Mouse (Mus musculus) heart, embryonic 16.5 days (tissue): ENCODE data around the gene Rps26. TPM values are rescaled to one million over a fixed set of nuclear protein-coding genes. Genes with fewer than 3 reads are reported as not detected.
"Not testable (repeated sequence)": the region's sequence is repeated elsewhere in the genome, so short reads cannot be mapped to it uniquely, and the experiment has no call there.

Experiments used
- ATAC-seq: fragments of 200-750 bp; cut with Nextera tagmentation; replicated peaks from 2 replicates; pipeline ENCODE4 v1.8.0; 2017; ENCODE audit warnings: moderate number of reproducible peaks; ENCODE audit not compliant: insufficient read depth, low FRiP score; ENCODE audit errors: extremely low read depth
- H3K27ac ChIP-seq: fragments of 300-500 bp; sonication (generic); 2 replicates; pipeline ENCODE4 v1.5.1; 2014; ENCODE audit warnings: mild to moderate bottlenecking, low read length, control low read depth, moderate library complexity
- H3K27me3 ChIP-seq: fragments of 300-500 bp; sonication (generic); 2 replicates; pipeline ENCODE4 v1.6.1; 2014; ENCODE audit warnings: low read length, mixed read lengths; ENCODE audit not compliant: control insufficient read depth, insufficient read depth
- H3K36me3 ChIP-seq: fragments of 300-500 bp; sonication (generic); 2 replicates; pipeline ENCODE4 v1.6.1; 2014; ENCODE audit not compliant: control insufficient read depth, insufficient read depth
- H3K4me1 ChIP-seq: fragments of 300-500 bp; sonication (generic); 2 replicates; pipeline ENCODE4 v1.6.1; 2014; ENCODE audit warnings: low read length, mixed read lengths; ENCODE audit not compliant: control insufficient read depth, insufficient read depth
- H3K4me2 ChIP-seq: fragments of 300-500 bp; sonication (generic); 2 replicates; pipeline ENCODE4 v1.6.1; 2014; ENCODE audit warnings: low read depth, mild to moderate bottlenecking, control low read depth, low read length
- H3K4me3 ChIP-seq: fragments of 300-500 bp; sonication (generic); 2 replicates; pipeline ENCODE4 v1.5.1; 2014; ENCODE audit warnings: mild to moderate bottlenecking, control low read depth, low read length
- H3K9ac ChIP-seq: fragments of 300-500 bp; sonication (generic); 2 replicates; pipeline ENCODE4 v1.6.1; 2014; ENCODE audit warnings: low read length, control low read depth
- H3K9me3 ChIP-seq: fragments of 300-500 bp; sonication (generic); replicated peaks from 2 replicates; pipeline ENCODE4 v1.6.1; 2016; ENCODE audit warnings: low read length; ENCODE audit not compliant: control insufficient read depth
- WGBS: fragments of 180-500 bp; shearing (Covaris S2); extraction: QIAGEN DNeasy Blood & Tissue Kit; methylation state at CpG from one replicate; pipeline ENCODE4 v1.1.7; 2014; 5-methylcytosine and 5-hydroxymethylcytosine counted together
- polyA plus RNA-seq: library from polyadenylated mRNA; unstranded; fragments of >200 nt; fragmentation: Nextera tagmentation; extraction: Ambion mirVana; gene quantifications from 2 replicates; pipeline ENCODE4 v1.2.1, GENCODE M21; 2015

Rps26 gene
- polyA plus RNA-seq, 1 experiment from 2014 or later: 316 TPM

DNA sequence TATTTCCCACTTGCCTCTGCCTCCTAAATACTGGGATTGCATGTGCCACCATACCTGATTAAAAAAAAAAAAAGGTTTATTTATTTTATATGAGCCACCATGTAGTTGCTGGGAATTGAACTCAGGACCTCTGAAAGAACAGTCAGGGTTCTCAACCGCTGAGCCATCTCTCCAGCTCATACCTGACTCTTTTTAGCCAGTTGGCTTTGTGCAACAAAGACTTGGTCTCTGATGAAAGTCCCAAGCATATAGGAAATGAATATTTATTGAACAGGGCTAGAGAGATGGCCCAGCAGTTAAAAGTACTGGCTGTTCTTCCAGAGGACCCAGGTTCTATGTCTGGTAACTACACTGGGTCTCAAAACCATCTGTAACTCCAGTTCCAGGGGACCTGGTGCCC, 8.0 kb downstream of the Rps26 start:
- H3K27ac ChIP-seq: no peak overlapping the region

DNA sequence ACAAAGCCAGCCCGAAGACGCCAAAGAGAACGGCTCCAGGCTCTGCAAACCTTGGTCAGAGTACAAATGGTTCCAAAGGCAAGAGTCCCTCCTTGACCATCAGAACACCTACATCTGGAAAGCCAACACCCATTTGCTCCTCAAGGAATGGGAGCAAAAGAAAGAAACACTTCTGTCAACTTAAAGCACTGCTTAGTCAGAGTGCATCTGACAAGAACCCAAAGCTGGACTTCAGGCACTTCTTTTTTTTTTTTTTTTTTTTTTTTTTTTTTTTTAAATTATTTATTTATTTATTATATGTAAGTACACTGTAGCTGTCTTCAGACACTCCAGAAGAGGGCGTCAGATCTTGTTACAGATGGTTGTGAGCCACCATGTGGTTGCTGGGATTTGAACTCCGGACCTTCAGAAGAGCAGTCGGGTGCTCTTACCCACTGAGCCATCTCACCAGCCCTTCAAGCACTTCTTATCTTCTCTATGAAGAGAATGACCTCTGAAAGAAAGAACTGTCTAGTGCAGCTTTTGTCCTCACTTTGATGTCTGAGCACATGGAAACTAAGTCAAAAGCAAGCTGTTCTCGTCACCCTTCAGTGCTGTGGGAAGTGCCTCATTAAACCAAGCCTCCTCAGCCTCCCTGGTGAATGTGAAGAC, 10.6 kb downstream of the Rps26 start:
- not testable (repeated sequence) for H3K9me3 ChIP-seq, H3K4me2 ChIP-seq, H3K4me1 ChIP-seq, H3K27ac ChIP-seq, H3K4me3 ChIP-seq, H3K9ac ChIP-seq, H3K27me3 ChIP-seq, H3K36me3 ChIP-seq, ATAC-seq
- 88% methylated on average over 6 of the region's 7 CpGs for WGBS

More for the DNA sequence above, 8.0 kb downstream of the Rps26 start:
- Histone ChIP-seq H3K9me3 (no peaks in the 10 kb centered on the region), H3K4me3 (no peak overlapping the region), H3K9ac (no peak overlapping the region), H3K4me2 (no peak overlapping the region), H3K4me1 (no peaks in the 10 kb centered on the region), H3K36me3 (peaks cover 3% of the 10 kb centered on the region; the same call in 1 of the 2 replicates), H3K27me3 (no peaks in the 10 kb centered on the region)
- no peak for ATAC-seq
- 75% methylated on average over 1 of the region's 1 CpGs for WGBS

DNA sequence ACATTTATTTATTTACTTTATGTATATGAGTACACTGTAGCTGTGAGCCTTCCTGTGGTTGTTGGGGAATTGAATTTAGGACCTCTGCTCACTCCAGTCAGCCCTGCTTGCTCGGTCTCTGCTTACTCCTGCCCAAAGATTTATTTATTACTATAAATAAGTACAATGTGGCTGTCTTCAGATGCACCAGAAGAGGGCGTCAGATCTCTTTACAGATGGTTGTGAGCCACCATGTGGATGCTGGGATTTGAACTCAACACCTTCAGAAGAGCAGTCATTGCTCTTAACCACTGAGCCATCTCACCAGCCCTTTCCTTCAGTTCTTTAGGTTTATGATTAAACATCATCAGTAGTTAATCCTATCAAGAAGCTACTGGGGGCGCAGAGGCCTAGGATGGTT, 11.6 kb downstream of the Rps26 start:
- Histone ChIP-seq H3K9ac (no peak overlapping the region), H3K4me3 (no peak overlapping the region), H3K4me1 (no peaks in the 10 kb centered on the region), H3K27me3 (no peaks in the 10 kb centered on the region), H3K27ac (no peak overlapping the region), H3K36me3 (no peaks in the 10 kb centered on the region), H3K9me3 (no peaks in the 10 kb centered on the region), H3K4me2 (no peak overlapping the region)
- no peak for ATAC-seq
- 58% methylated on average over 3 of the region's 3 CpGs for WGBS

DNA sequence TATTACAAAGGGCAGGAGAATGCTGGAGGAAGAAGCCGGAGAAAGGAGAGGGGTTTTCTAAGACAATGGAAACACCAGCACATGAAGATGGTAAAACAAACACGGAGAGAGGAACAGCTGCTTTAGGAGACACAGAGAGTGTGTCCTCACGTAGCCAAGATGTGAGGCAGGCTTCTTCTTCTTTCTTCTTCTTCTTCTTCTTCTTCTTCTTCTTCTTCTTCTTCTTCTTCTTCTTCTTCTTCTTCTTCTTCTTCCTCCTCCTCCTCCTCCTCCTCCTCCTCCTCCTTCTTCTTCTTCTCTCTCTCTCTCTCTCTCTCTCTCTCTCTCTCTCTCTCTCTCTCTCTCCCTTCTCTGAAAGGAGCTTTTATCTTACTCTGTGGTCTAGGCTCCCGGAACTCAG, 12.7 kb downstream of the Rps26 start:
- H3K9ac ChIP-seq, H3K27me3 ChIP-seq, H3K9me3 ChIP-seq, H3K4me2 ChIP-seq, H3K4me3 ChIP-seq, H3K4me1 ChIP-seq, H3K27ac ChIP-seq, H3K36me3 ChIP-seq, ATAC-seq: not testable (repeated sequence)
- 48% methylated on average over 4 of the region's 4 CpGs for WGBS

DNA sequence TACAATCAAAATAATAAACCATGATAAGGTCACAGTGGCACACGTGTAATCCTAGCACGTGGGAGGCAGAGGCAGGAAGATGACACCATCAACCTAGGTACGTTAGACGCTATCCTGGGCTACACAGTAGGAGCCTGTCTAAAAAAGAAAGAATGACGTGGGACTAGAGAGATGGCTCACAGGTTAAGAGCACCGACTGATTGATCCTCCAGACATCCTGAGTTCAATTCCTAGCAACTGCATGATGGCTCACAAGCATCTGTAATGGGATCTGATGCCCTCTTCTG, 13.4 kb downstream of the Rps26 start:
- Histone ChIP-seq H3K9me3 (no peaks in the 10 kb centered on the region), H3K4me3 (no peak overlapping the region), H3K9ac (no peak overlapping the region), H3K36me3 (no peaks in the 10 kb centered on the region), H3K27ac (no peak overlapping the region), H3K4me2 (peak overlapping the region; percentile 8; the same call in 1 of the 2 replicates), H3K4me1 (no peaks in the 10 kb centered on the region), H3K27me3 (no peaks in the 10 kb centered on the region)
- 31% methylated on average over 6 of the region's 6 CpGs for WGBS
- ATAC-seq: no peak

DNA sequence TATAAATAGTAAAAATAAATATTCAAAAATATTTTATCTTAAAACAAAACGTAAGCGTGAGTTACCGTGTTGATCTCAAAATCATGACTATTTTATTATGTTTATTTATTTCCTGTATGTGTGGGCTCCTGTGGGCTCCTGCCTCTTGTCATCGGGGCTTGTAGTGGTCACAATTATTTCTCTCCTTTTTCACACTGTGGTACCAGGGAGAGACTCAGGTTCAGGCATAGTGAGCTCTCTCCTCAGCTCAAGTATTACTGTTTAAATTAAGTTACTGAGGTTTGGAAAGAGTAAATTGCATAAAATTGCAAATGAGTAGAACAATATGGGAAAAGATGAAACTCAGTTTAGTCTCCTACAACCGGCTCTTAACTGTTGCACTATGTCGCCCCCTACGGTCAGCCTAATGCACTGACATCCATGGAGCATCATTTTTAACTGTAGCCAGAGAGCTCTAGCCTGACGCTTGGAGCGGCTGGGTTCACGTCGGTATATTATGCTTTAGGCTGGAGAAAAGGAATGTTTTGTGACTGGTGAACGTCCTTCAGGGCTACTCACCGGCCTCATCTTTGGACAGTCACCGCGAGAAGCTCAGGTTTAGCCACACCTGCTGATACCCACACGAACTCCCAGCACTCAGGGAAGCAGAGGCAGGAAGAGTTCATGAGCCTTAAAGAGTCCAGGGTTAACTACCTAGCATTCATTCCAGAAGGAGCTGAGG, 14.0 kb downstream of the Rps26 start:
- WGBS: 13% methylated on average over 16 of the region's 16 CpGs
- no peaks in the 10 kb centered on the region for H3K4me1 ChIP-seq
- H3K4me2 ChIP-seq: peak overlapping the region; percentile 8; the same call in 1 of the 2 replicates
- no peaks in the 10 kb centered on the region for H3K36me3 ChIP-seq
- peak; percentile 70 for ATAC-seq
- no peak overlapping the region for H3K4me3 ChIP-seq
- no peaks in the 10 kb centered on the region for H3K9me3 ChIP-seq
- no peaks in the 10 kb centered on the region for H3K27me3 ChIP-seq
- no peak overlapping the region for H3K27ac ChIP-seq
- H3K9ac ChIP-seq: no peak overlapping the region

DNA sequence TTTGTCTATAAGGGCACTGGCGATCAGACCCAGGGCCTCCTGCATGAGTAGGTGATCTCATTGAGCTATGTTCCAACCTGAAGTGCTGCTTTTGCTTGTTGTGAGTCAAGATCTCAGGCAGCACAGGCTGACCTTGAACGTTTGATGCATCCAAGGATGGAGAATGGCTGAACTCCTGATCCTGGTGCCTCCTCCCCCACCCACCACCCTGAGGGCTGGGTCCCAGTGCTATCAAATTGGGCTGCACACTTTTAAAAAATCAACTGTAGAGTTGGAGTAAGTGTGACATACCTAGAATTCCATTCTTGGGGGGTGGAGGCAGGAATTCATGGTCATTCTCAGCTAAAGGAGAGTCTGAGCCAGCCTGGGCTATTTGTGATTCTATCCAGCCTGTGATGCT, 20.1 kb downstream of the Rps26 start:
- Histone ChIP-seq H3K4me2 (no peak overlapping the region), H3K4me1 (no peaks in the 10 kb centered on the region), H3K9ac (no peak overlapping the region), H3K27me3 (no peaks in the 10 kb centered on the region), H3K4me3 (no peak overlapping the region), H3K27ac (no peak overlapping the region), H3K9me3 (no peaks in the 10 kb centered on the region), H3K36me3 (no peaks in the 10 kb centered on the region)
- ATAC-seq: no peak
- 35% methylated on average over 2 of the region's 2 CpGs for WGBS

DNA sequence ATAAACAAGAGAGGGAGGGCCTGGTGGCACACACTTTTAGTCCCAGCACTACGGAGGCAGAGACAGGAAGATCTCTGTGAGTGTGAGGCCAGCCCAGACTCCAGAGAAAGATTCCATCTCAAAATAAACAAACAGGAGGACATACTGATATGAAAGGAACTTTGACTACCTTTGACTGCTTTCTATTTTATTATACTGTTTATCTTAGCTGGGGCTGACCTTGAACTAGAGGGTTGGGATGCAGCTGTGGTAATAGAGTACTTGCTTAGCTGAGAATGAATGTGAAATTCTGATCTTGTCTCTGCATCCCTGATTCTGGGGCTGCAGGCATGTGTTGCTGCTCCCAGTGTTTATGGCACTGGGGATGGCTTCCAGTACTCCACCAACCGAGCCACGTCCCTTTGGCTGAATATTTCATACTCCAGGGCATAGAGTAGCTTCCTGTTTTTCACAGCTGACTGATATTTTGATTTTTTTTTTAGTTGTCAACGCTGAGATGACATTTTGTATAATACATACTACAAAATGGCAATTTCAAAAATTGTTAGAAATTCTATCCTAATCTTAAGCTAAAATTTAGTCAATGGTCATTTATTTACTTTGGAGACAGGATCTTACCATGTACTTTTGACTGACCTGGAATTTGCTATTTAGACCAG, 23.9 kb downstream of the Rps26 start:
- Histone ChIP-seq H3K36me3 (no peaks in the 10 kb centered on the region), H3K4me3 (no peak overlapping the region), H3K9me3 (no peaks in the 10 kb centered on the region), H3K27me3 (no peaks in the 10 kb centered on the region), H3K4me1 (no peaks in the 10 kb centered on the region), H3K4me2 (no peak overlapping the region), H3K27ac (no peak overlapping the region), H3K9ac (no peak overlapping the region)
- 62% methylated on average over 4 of the region's 4 CpGs for WGBS
- no peak for ATAC-seq

DNA sequence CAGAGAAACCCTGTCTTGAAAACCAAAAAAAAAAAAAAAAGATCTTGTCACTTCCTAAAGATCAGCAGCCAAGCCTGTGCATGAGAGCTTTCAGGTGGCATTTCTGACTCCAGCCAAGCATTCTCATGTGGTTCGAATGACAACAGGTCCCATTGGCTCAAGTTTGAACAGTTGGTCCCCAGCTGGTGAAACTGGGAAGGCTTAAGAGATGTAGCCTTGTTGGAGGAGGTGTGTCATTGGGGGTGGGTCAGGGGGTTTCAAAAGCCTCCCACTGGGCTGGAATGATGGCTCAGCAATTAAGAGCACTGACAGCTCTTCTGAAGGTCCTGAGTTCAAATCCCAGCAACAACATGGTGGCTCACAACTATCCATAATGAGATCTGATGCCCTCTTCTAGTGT, 25.0 kb downstream of the Rps26 start:
- no peaks in the 10 kb centered on the region for H3K36me3 ChIP-seq
- no peak overlapping the region for H3K9ac ChIP-seq
- no peak overlapping the region for H3K4me3 ChIP-seq
- H3K9me3 ChIP-seq: no peaks in the 10 kb centered on the region
- H3K4me1 ChIP-seq: no peaks in the 10 kb centered on the region
- no peak overlapping the region for H3K27ac ChIP-seq
- no peaks in the 10 kb centered on the region for H3K27me3 ChIP-seq
- ATAC-seq: no peak
- no peak overlapping the region for H3K4me2 ChIP-seq
- WGBS: 71% methylated on average over 1 of the region's 1 CpGs
